7 mouse cellular contexts compared by ENCODE assay signal in genomic region chr11:67526621-67527545, GRCm38 (mm10).
DNase-seq lines count a peak whose midpoint lies in the region; ATAC-seq and TF ChIP-seq lines count a peak whose summit lies in the region.

No protein-coding gene starts in this region.

- no peak for TF ChIP-seq POLR2A in myocyte (IDR thresholded peaks at IDR 0.05; ENCODE audit: insufficient read length, low read depth)

- H3K9ac ChIP-seq in embryonic facial prominence, embryonic 13.5 days, result no peak overlapping the region
- no peak overlapping the region for H3K9ac ChIP-seq in limb, embryonic 15.5 days

- H3K4me2 ChIP-seq in embryonic facial prominence, embryonic 13.5 days, result no peak overlapping the region
- H3K4me2 ChIP-seq in limb, embryonic 15.5 days, result no peak overlapping the region
- H3K4me2 ChIP-seq in myocyte (ENCODE audit: low read depth), result no peak overlapping the region

- H3K36me3 ChIP-seq in embryonic facial prominence, embryonic 13.5 days, result no peaks in the 10 kb centered on the region
- H3K36me3 ChIP-seq in limb, embryonic 15.5 days, result no peaks in the 10 kb centered on the region
- no peaks in the 10 kb centered on the region for H3K36me3 ChIP-seq in myocyte (ENCODE audit: control insufficient read depth, insufficient read depth)

- intact Hi-C loops in heart, postnatal 36 days (cut with DNase I), result no loop called here

- DNase-seq in urinary bladder, postnatal 14 days (ENCODE audit: low spot score), result peak; percentile 82
- DNase-seq in urinary bladder, adult 2 months (ENCODE audit: low spot score), result no peak
- peak; percentile 52 for DNase-seq in heart, postnatal 36 days
- DNase-seq in neural tube, embryonic 10.5 days (ENCODE audit: extremely low spot score, low spot score), result no peak

- no peaks in the 10 kb centered on the region for H3K79me2 ChIP-seq in myocyte (ENCODE audit: control insufficient read depth, insufficient read depth)

- H3K4me1 ChIP-seq in embryonic facial prominence, embryonic 13.5 days, result peaks cover 19% of the 10 kb centered on the region
- peaks cover 31% of the 10 kb centered on the region for H3K4me1 ChIP-seq in limb, embryonic 15.5 days

- no peaks in the 10 kb centered on the region for H3K9me3 ChIP-seq in embryonic facial prominence, embryonic 13.5 days
- no peaks in the 10 kb centered on the region for H3K9me3 ChIP-seq in limb, embryonic 15.5 days

- no peak overlapping the region for H3ac ChIP-seq in myocyte (ENCODE audit: control insufficient read depth, insufficient read length)

- no peak overlapping the region for H3K4me3 ChIP-seq in embryonic facial prominence, embryonic 13.5 days
- no peak overlapping the region for H3K4me3 ChIP-seq in limb, embryonic 15.5 days
- H3K4me3 ChIP-seq in myocyte, result no peak overlapping the region

- H3K27me3 ChIP-seq in embryonic facial prominence, embryonic 13.5 days, result no peaks in the 10 kb centered on the region
- H3K27me3 ChIP-seq in limb, embryonic 15.5 days, result no peaks in the 10 kb centered on the region
- no peaks in the 10 kb centered on the region for H3K27me3 ChIP-seq in myocyte (ENCODE audit: control insufficient read depth, insufficient read depth, insufficient read length)

- peak; percentile 70; the same call in 1 of the 2 replicates for ATAC-seq in embryonic facial prominence, embryonic 13.5 days (ENCODE audit: insufficient number of reproducible peaks, insufficient read depth, low FRiP score, low TSS enrichment, low read depth)
- no peak for ATAC-seq in limb, embryonic 15.5 days (ENCODE audit: insufficient number of reproducible peaks, low FRiP score, low TSS enrichment, low read depth)

- 81% methylated on average over 12 of the region's 12 CpGs for WGBS in embryonic facial prominence, embryonic 13.5 days
- WGBS in limb, embryonic 15.5 days, result 68% methylated on average over 12 of the region's 12 CpGs

- no peak overlapping the region; the same call in 1 of the 2 replicates for H3K27ac ChIP-seq in embryonic facial prominence, embryonic 13.5 days
- peak overlapping the region; percentile 73 for H3K27ac ChIP-seq in limb, embryonic 15.5 days

TF ChIP-seq in myocyte, 11 proteins besides CTCF, POLR2A, EP300 and RAD21:
- TF ChIP-seq CEBPB (IDR thresholded peaks at IDR 0.05; ENCODE audit: insufficient read depth, poor library complexity, severe bottlenecking), result peak; percentile 79
- no peak for TF ChIP-seq MYOD1 (IDR thresholded peaks at IDR 0.05; ENCODE audit: control insufficient read depth in 1 of 3, insufficient read length in 2 of 3, low read depth in 2 of 3)

Comparison
In these comparisons a context has a peak if more than half of its experiments do, and no peak if none do; other contexts are left out.
1. DNase-seq: peak in urinary bladder, postnatal 14 days (single experiment) and heart, postnatal 36 days (2 of 2); none in urinary bladder, adult 2 months (single experiment) and neural tube, embryonic 10.5 days (single experiment).